Mouse (Mus musculus) hindbrain, embryonic 14.5 days (tissue): ENCODE measurements around the gene Cdh13. TPM values are rescaled to one million over a fixed set of nuclear protein-coding genes. Genes with fewer than 3 reads are reported as not detected.

Experiments used
- ATAC-seq: fragments of 200-750 bp; cut with Nextera tagmentation; 2 replicates; pipeline ENCODE4 v1.8.0; 2017; ENCODE audit warnings: moderate number of reproducible peaks, mild to moderate bottlenecking, moderate TSS enrichment, moderate library complexity; ENCODE audit not compliant: low FRiP score
- DNase-seq: peaks from one replicate; pipeline ENCODE4 v3.0.0-alpha.2; 2015; ENCODE audit warnings: low spot score
- H3K27ac ChIP-seq: fragments of 300-500 bp; sonication (generic); 2 replicates; pipeline ENCODE4 v1.5.1; 2014; ENCODE audit warnings: mild to moderate bottlenecking, moderate library complexity
- H3K27me3 ChIP-seq: fragments of 300-500 bp; sonication (generic); 2 replicates; pipeline ENCODE4 v1.6.1; 2014; ENCODE audit warnings: mild to moderate bottlenecking, low read length, mixed read lengths; ENCODE audit not compliant: control insufficient read depth, insufficient read depth
- H3K36me3 ChIP-seq: fragments of 300-500 bp; sonication (generic); replicated peaks from 2 replicates; pipeline ENCODE4 v1.6.1; 2014; ENCODE audit not compliant: control insufficient read depth, insufficient read depth
- H3K4me1 ChIP-seq: fragments of 300-500 bp; sonication (generic); replicated peaks from 2 replicates; pipeline ENCODE4 v1.6.1; 2014; ENCODE audit warnings: antibody characterized with exemption, low read length, mixed read lengths; ENCODE audit not compliant: control insufficient read depth, insufficient read depth
- H3K4me2 ChIP-seq: fragments of 300-500 bp; sonication (generic); replicated peaks from 2 replicates; pipeline ENCODE4 v1.6.1; 2014; ENCODE audit warnings: mild to moderate bottlenecking, moderate library complexity
- H3K4me3 ChIP-seq: fragments of 300-500 bp; sonication (generic); replicated peaks from 2 replicates; pipeline ENCODE4 v1.5.1; 2014; ENCODE audit warnings: mild to moderate bottlenecking, low read length
- H3K9ac ChIP-seq: fragments of 300-500 bp; sonication (generic); 2 replicates; pipeline ENCODE4 v1.6.1; 2014
- H3K9me3 ChIP-seq: fragments of 300-500 bp; sonication (generic); 2 replicates; pipeline ENCODE4 v1.6.1; 2016; ENCODE audit warnings: low read length; ENCODE audit not compliant: control insufficient read depth
- WGBS: fragments of 180-500 bp; shearing (Covaris S2); extraction: QIAGEN DNeasy Blood & Tissue Kit; methylation state at CpG from one replicate; pipeline ENCODE4 v1.1.7; 2014; 5-methylcytosine and 5-hydroxymethylcytosine counted together
- polyA plus RNA-seq: library from polyadenylated mRNA; unstranded; fragments of >200 nt; fragmentation: Nextera tagmentation; extraction: Ambion mirVana; gene quantifications from 2 replicates; pipeline ENCODE4 v1.2.1, GENCODE M21; 2014

Cdh13 gene
- polyA plus RNA-seq, 1 experiment from 2014 or later: 134 TPM

- Histone ChIP-seq H3K36me3 (no peaks in the 10 kb centered on the region), H3K4me2 (no peak overlapping the region), H3K9ac (no peak overlapping the region), H3K4me3 (no peak overlapping the region), H3K27ac (no peak overlapping the region), H3K4me1 (peaks cover 7% of the 10 kb centered on the region; the same call in 1 of the 2 replicates), H3K9me3 (no peaks in the 10 kb centered on the region), H3K27me3 (no peaks in the 10 kb centered on the region)
- ATAC-seq (no peak), DNase-seq (no peak)
- WGBS: 87% methylated on average over 5 of the region's 5 CpGs
Measured at GRCm38 (mm10) chr8:118357067-118357466, 73.5 kb downstream of the Cdh13 start.

- no peak overlapping the region for H3K4me2 ChIP-seq
- no peaks in the 10 kb centered on the region for H3K27me3 ChIP-seq
- H3K36me3 ChIP-seq: no peaks in the 10 kb centered on the region
- WGBS: 93% methylated on average over 7 of the region's 7 CpGs
- ATAC-seq (no peak), DNase-seq (no peak)
- H3K27ac ChIP-seq: no peak overlapping the region
- H3K4me1 ChIP-seq: peaks cover 7% of the 10 kb centered on the region; the same call in 1 of the 2 replicates
- H3K4me3 ChIP-seq: no peak overlapping the region
- no peak overlapping the region for H3K9ac ChIP-seq
- no peaks in the 10 kb centered on the region for H3K9me3 ChIP-seq
Measured at GRCm38 (mm10) chr8:118357596-118357995, 74.1 kb downstream of the Cdh13 start.

- Histone ChIP-seq H3K9ac (no peak overlapping the region), H3K27me3 (no peaks in the 10 kb centered on the region), H3K27ac (peak overlapping the region; percentile 43; the same call in 1 of the 2 replicates), H3K4me1 (peaks cover 12% of the 10 kb centered on the region; the same call in 1 of the 2 replicates), H3K36me3 (no peaks in the 10 kb centered on the region), H3K4me3 (no peak overlapping the region), H3K9me3 (no peaks in the 10 kb centered on the region), H3K4me2 (no peak overlapping the region)
- 52% methylated on average over 3 of the region's 3 CpGs for WGBS
- ATAC-seq: no peak
- DNase-seq: no peak
Measured at GRCm38 (mm10) chr8:118363781-118364180, 80.2 kb downstream of the Cdh13 start.

- Histone ChIP-seq H3K9me3 (no peaks in the 10 kb centered on the region), H3K9ac (no peak overlapping the region), H3K4me1 (no peaks in the 10 kb centered on the region), H3K27ac (no peak overlapping the region), H3K4me2 (no peak overlapping the region), H3K4me3 (no peak overlapping the region), H3K36me3 (no peaks in the 10 kb centered on the region), H3K27me3 (no peaks in the 10 kb centered on the region)
- ATAC-seq: no peak
- no peak for DNase-seq
- 86% methylated on average over 3 of the region's 3 CpGs for WGBS
Measured at GRCm38 (mm10) chr8:118373092-118373491, 89.6 kb downstream of the Cdh13 start.

- Histone ChIP-seq H3K4me1 (peaks cover 11% of the 10 kb centered on the region), H3K4me2 (no peak overlapping the region), H3K9me3 (no peaks in the 10 kb centered on the region), H3K36me3 (no peaks in the 10 kb centered on the region), H3K27me3 (no peaks in the 10 kb centered on the region), H3K4me3 (no peak overlapping the region), H3K9ac (no peak overlapping the region), H3K27ac (no peak overlapping the region)
- no peak for DNase-seq
- ATAC-seq: no peak
- 48% methylated on average over 6 of the region's 6 CpGs for WGBS
Measured at GRCm38 (mm10) chr8:118374738-118375137, 91.2 kb downstream of the Cdh13 start.

- peaks cover 18% of the 10 kb centered on the region for H3K4me1 ChIP-seq
- H3K27me3 ChIP-seq: no peaks in the 10 kb centered on the region
- no peak overlapping the region for H3K9ac ChIP-seq
- no peaks in the 10 kb centered on the region for H3K36me3 ChIP-seq
- ATAC-seq: peak; percentile 64; the same call in 1 of the 2 replicates
- 47% methylated on average over 3 of the region's 3 CpGs for WGBS
- 0 out of 2 replicates have a peak overlapping the region, but pooled peaks have one; percentile 7 for H3K27ac ChIP-seq
- H3K4me2 ChIP-seq: no peak overlapping the region
- DNase-seq: no peak
- H3K4me3 ChIP-seq: no peak overlapping the region
- no peaks in the 10 kb centered on the region for H3K9me3 ChIP-seq
Measured at GRCm38 (mm10) chr8:118376791-118377190, 93.3 kb downstream of the Cdh13 start.

- no peaks in the 10 kb centered on the region for H3K9me3 ChIP-seq
- peak overlapping the region; percentile 72; the same call in 1 of the 2 replicates for H3K27ac ChIP-seq
- ATAC-seq (no peak), DNase-seq (no peak)
- H3K27me3 ChIP-seq: no peaks in the 10 kb centered on the region
- no peak overlapping the region for H3K4me2 ChIP-seq
- WGBS: 75% methylated on average over 8 of the region's 8 CpGs
- no peaks in the 10 kb centered on the region for H3K36me3 ChIP-seq
- no peak overlapping the region for H3K9ac ChIP-seq
- H3K4me3 ChIP-seq: no peak overlapping the region
- H3K4me1 ChIP-seq: peaks cover 18% of the 10 kb centered on the region
Measured at GRCm38 (mm10) chr8:118378985-118379384, 95.5 kb downstream of the Cdh13 start.

GRCm38 (mm10) chr8:118379657-118380056 lies 96.1 kb downstream of the Cdh13 start:
- H3K27me3 ChIP-seq: no peaks in the 10 kb centered on the region
- H3K4me3 ChIP-seq: no peak overlapping the region
- no peak overlapping the region for H3K9ac ChIP-seq
- peak overlapping the region; percentile 72 for H3K27ac ChIP-seq
- no peaks in the 10 kb centered on the region for H3K9me3 ChIP-seq
- H3K4me1 ChIP-seq: peaks cover 18% of the 10 kb centered on the region
- WGBS: 16% methylated on average over 3 of the region's 3 CpGs
- DNase-seq: peak; percentile 60
- peak; percentile 74; the same call in 1 of the 2 replicates for ATAC-seq
- H3K36me3 ChIP-seq: no peaks in the 10 kb centered on the region
- no peak overlapping the region for H3K4me2 ChIP-seq

GRCm38 (mm10) chr8:118380058-118380457 lies 96.5 kb downstream of the Cdh13 start:
- Histone ChIP-seq H3K9ac (no peak overlapping the region), H3K27me3 (no peaks in the 10 kb centered on the region), H3K36me3 (no peaks in the 10 kb centered on the region), H3K27ac (peak overlapping the region; percentile 71), H3K4me1 (peaks cover 18% of the 10 kb centered on the region), H3K9me3 (no peaks in the 10 kb centered on the region), H3K4me2 (no peak overlapping the region), H3K4me3 (no peak overlapping the region)
- WGBS: 46% methylated on average over 8 of the region's 8 CpGs
- ATAC-seq: 0 out of 2 replicates have a peak, but pooled peaks have one; percentile 11
- no peak for DNase-seq

GRCm38 (mm10) chr8:118380782-118381181 lies 97.2 kb downstream of the Cdh13 start:
- Histone ChIP-seq H3K9ac (no peak overlapping the region), H3K4me3 (no peak overlapping the region), H3K27me3 (no peaks in the 10 kb centered on the region), H3K36me3 (no peaks in the 10 kb centered on the region), H3K27ac (peak overlapping the region; percentile 71), H3K4me1 (peaks cover 18% of the 10 kb centered on the region), H3K9me3 (no peaks in the 10 kb centered on the region), H3K4me2 (no peak overlapping the region)
- no peak for DNase-seq
- no peak for ATAC-seq
- WGBS: 57% methylated on average over 9 of the region's 9 CpGs
